Mouse (Mus musculus) spleen, adult 2 months (tissue): ENCODE data around the gene Esr1.

Source experiments
- CTCF ChIP-seq: fragments of 200-500 bp; IDR thresholded peaks from 2 replicates; pipeline ENCODE4 v1.5.1; 2011; ENCODE audit warnings: mild to moderate bottlenecking, inconsistent platforms; ENCODE audit not compliant: insufficient read depth, insufficient read length, insufficient replicate concordance; ENCODE audit errors: extremely low read depth
- POLR2A ChIP-seq: fragments of 200-500 bp; IDR thresholded peaks from 2 replicates; pipeline ENCODE4 v1.6.1; 2011; ENCODE audit warnings: low read depth, low read length, inconsistent platforms

- TF ChIP-seq CTCF (no peak), POLR2A (no peak)
Observed at GRCm38 (mm10) chr10:4665380-4665779, 54.0 kb downstream of the Esr1 start.
